Comparison of ENCODE assay signal across 16 mouse cellular contexts in genomic region chr16:10950539-10950938, GRCm38 (mm10).
DNase-seq lines count a peak whose midpoint lies in the region; ATAC-seq and TF ChIP-seq lines count a peak whose summit lies in the region.
"Had no signal": no experiment of that assay in that cellular context is flagged by ENCODE, and none has a peak within 500 bp of the region (broad histone marks: within the 10 kb centered on the region; RNA-seq: fewer than 3 reads in every experiment).

No protein-coding gene starts in this region.

- H3K36me3 ChIP-seq in E14TG2a.4 (ENCODE audit: insufficient read depth, low read length): no peaks in the 10 kb centered on the region
- H3K36me3 ChIP-seq in heart, embryonic 12.5 days: peaks cover 4% of the 10 kb centered on the region
- H3K36me3 ChIP-seq: limb, embryonic 15.5 days; neural tube, embryonic 15.5 days had no signal

- no peaks in the 10 kb centered on the region for H3K9me3 ChIP-seq in E14TG2a.4 (ENCODE audit: low read length)
- 0 out of 2 replicates have a peak, but pooled peaks cover 4% of the 10 kb centered on the region for H3K9me3 ChIP-seq in heart, embryonic 12.5 days (replicated peaks)
- H3K9me3 ChIP-seq: limb, embryonic 15.5 days; neural tube, embryonic 15.5 days had no signal

- no peaks in the 10 kb centered on the region for H3K27me3 ChIP-seq in E14TG2a.4 (ENCODE audit: insufficient read depth, low read length)
- no peaks in the 10 kb centered on the region for H3K27me3 ChIP-seq in heart, embryonic 12.5 days (replicated peaks)
- H3K27me3 ChIP-seq: limb, embryonic 15.5 days; neural tube, embryonic 15.5 days had no signal

- no peak overlapping the region for H3K4me2 ChIP-seq in heart, embryonic 12.5 days
- H3K4me2 ChIP-seq: limb, embryonic 15.5 days; neural tube, embryonic 15.5 days had no signal

- H3K27ac ChIP-seq in heart, embryonic 12.5 days (ENCODE audit: poor library complexity, severe bottlenecking): no peak overlapping the region
- H3K27ac ChIP-seq: gastrocnemius, adult 2 months; limb, embryonic 15.5 days; macrophage; neural tube, embryonic 15.5 days had no signal

- DNase-seq in heart, adult 9 months (ENCODE audit: low spot score in 2 of 2): peak; percentile 22 to 35
- no peak for DNase-seq in heart, postnatal 25 days (ENCODE audit: low spot score)
- peak; percentile 67 for DNase-seq in lung, postnatal 10 days
- no peak for DNase-seq in gastrocnemius, postnatal 4 days (ENCODE audit: low spot score in 2 of 2)
- DNase-seq in neural tube, embryonic 10.5 days (ENCODE audit: extremely low spot score, low spot score): no peak
- DNase-seq in layer of hippocampus, adult 9-10 months (ENCODE audit: low spot score): no peak
- DNase-seq: cerebellum, adult 8-10 months; gastrocnemius, adult 2 months; thymus, adult 18-20 months had no signal

- ATAC-seq in heart, embryonic 12.5 days (ENCODE audit: insufficient number of reproducible peaks, low FRiP score): peak; percentile 39; the same call in 1 of the 2 replicates
- ATAC-seq: forebrain, embryonic 16.5 days; intestine, postnatal 0 days had no signal

- WGBS in heart, embryonic 12.5 days: 74% methylated on average over 9 of the region's 9 CpGs

- no peak for TF ChIP-seq CTCF in E14TG2a.4 (conservative IDR thresholded peaks at IDR 0.05; ENCODE audit: low read length)

- H3K4me1 ChIP-seq in E14TG2a.4 (replicated peaks; ENCODE audit: low read depth, low read length): peaks cover 72% of the 10 kb centered on the region
- H3K4me1 ChIP-seq in heart, embryonic 12.5 days (replicated peaks): peaks cover 7% of the 10 kb centered on the region
- H3K4me1 ChIP-seq: neural tube, embryonic 15.5 days had no signal

- H3K9ac ChIP-seq in heart, embryonic 12.5 days: no peak overlapping the region
- H3K9ac ChIP-seq: limb, embryonic 15.5 days; neural tube, embryonic 15.5 days had no signal

- intact Hi-C loops in heart, postnatal 25 days (cut with DNase I): loop anchor here (5.0 kb wide), 2 partner anchors 78 to 82 kb away; no protein-coding TSS in a partner anchor

- H3K4me3 ChIP-seq in E14TG2a.4 (replicated peaks; ENCODE audit: low read length): peak overlapping the region; percentile 73
- H3K4me3 ChIP-seq in heart, embryonic 12.5 days: no peak overlapping the region
- H3K4me3 ChIP-seq: gastrocnemius, adult 2 months; limb, embryonic 15.5 days; neural tube, embryonic 15.5 days had no signal

Comparison
In these comparisons a context has a peak if more than half of its experiments do, and no peak if none do; other contexts are left out.
1. DNase-seq: peak in heart, adult 9 months (2 of 2) and lung, postnatal 10 days (single experiment); none in heart, postnatal 25 days (single experiment), gastrocnemius, postnatal 4 days (0 of 2), neural tube, embryonic 10.5 days (single experiment) and layer of hippocampus, adult 9-10 months (single experiment).